Mouse (Mus musculus): ENCODE results near the gene 2410131K14Rik.

2410131K14Rik gene

GRCm38 (mm10) chr5:118261181-118261580 lies 16.2 kb downstream of the 2410131K14Rik start:
- DNase-seq (ENCODE audit: low spot score) = no peak

GRCm38 (mm10) chr5:118262418-118262817 lies 17.4 kb downstream of the 2410131K14Rik start:
- no peak for DNase-seq (ENCODE audit: low spot score)

DNA sequence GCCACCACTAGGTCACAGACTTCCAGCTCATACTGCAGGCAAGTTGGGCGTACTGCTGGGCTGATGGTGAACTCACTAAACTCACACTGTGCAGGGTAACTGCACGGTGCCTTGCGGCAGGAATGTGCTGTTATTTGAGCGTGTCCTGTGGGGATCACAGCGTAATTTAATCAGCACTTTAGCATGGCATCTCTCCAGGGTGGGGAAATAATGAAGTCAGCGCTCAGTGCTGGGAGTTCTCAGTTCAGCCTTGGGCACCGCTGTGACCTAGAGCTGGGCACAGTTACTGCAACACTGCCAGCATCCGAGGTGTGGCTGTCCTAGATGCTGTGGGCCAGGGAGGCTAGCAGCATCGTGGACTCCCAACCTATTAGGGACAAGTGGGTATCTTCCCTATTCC lies 19.3 kb downstream of the 2410131K14Rik start:
- DNase-seq (ENCODE audit: low spot score) = no peak

DNA sequence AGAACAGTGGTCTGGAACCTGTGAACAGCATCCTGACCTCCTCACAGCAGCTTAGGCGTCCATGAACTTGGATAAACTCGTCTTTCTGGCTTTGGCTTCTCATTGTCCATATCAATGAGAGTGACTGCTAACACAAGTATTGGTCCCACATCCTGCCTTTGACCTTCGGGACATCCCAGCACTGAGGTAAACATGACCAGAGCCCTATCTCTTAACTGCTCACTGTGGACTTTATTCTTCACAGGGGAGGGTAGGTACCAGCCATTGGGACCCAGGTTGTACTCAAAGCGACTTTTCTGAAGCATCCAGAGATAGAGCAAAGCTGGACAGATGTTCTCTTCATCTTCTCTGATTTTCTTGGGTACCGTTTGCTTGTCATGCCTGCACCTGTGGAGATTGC lies 20.3 kb downstream of the 2410131K14Rik start:
- no peak for DNase-seq (ENCODE audit: low spot score)

GRCm38 (mm10) chr5:118266309-118266708 lies 21.3 kb downstream of the 2410131K14Rik start:
- no peak for DNase-seq (ENCODE audit: low spot score)

- DNase-seq (ENCODE audit: low spot score) = peak; percentile 29
Observed at GRCm38 (mm10) chr5:118268987-118269386, 24.0 kb downstream of the 2410131K14Rik start.

- DNase-seq (ENCODE audit: low spot score) = no peak
Observed at GRCm38 (mm10) chr5:118271449-118272110, 26.6 kb downstream of the 2410131K14Rik start.

DNA sequence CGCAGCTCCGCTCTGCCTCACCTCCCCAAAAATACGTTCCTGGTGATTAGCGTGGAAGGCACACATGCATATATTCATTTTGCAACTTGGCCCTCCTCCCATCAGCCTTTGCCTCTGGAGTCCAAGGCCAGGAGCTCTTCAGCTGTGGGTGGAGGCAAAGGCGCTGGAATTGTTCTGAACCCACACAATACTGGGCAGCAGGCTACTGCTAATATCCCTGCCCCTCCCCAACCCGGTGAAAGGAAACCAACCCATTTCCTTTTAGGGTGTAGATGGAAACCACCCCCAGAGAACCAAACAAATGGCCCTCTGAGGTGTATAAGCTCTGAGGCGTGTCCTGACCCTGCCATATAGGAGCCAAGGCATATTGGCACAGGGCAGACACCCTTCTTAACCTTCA lies 28.4 kb downstream of the 2410131K14Rik start:
- DNase-seq (ENCODE audit: low spot score) = no peak

DNA sequence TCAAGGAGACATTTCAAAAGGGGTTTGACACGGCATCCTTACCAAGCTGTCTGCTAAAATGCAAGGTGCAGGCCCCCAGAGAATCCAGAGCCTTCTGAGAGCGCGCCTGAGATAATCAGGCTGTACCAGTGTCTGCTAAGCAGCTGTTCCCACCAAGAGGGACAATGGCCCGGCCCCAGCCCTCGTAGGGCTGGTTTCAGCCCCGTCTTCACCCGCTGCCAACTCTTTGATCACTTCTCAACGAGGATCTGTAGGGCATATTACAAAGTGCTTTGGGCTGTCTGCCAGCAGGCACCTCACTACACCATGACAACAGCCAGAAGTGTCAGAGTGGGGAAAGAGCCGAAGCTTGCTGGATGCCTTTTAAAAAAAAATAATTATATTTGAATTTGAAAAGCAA lies 29.5 kb downstream of the 2410131K14Rik start:
- DNase-seq (ENCODE audit: low spot score) = no peak

DNA sequence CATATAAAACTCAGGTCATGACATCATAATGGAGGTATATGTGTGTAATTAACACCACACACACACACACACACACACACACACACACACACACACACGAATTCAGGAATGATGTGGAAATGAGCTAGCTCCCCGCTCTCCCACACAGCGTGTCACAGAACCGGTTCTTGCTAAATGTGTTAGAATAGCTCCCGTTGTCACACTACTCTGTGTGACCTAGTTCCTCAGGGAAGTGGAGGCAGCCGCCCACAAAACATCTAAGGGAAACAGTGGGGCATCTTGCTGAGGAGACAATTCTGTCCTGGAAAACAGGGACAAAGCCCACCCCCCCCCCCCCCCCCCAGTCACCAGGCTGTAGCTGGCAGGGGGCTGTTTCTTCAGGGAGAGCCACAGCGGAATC lies 31.3 kb downstream of the 2410131K14Rik start:
- DNase-seq (ENCODE audit: low spot score) = no peak

DNA sequence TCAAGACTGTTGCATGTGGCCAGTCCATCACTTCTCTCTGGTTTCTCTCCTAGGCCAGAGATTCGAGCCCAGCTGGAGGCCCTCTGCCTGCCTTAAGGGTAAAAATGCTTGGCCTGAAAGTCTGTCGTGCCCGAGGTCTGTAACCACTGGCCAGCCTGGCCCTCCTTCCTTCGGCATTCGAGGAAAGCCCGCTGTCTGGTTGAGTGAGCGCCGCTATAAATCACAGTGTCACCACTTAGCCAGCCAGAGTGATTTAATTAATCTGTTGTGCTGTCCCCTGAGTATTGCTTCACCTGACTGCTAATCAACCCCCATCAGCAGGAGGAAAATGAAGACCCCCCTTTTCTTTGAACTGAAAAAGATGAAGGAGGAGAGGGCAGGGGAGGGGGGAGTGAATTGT lies 31.7 kb downstream of the 2410131K14Rik start:
- DNase-seq (ENCODE audit: low spot score) = no peak

DNA sequence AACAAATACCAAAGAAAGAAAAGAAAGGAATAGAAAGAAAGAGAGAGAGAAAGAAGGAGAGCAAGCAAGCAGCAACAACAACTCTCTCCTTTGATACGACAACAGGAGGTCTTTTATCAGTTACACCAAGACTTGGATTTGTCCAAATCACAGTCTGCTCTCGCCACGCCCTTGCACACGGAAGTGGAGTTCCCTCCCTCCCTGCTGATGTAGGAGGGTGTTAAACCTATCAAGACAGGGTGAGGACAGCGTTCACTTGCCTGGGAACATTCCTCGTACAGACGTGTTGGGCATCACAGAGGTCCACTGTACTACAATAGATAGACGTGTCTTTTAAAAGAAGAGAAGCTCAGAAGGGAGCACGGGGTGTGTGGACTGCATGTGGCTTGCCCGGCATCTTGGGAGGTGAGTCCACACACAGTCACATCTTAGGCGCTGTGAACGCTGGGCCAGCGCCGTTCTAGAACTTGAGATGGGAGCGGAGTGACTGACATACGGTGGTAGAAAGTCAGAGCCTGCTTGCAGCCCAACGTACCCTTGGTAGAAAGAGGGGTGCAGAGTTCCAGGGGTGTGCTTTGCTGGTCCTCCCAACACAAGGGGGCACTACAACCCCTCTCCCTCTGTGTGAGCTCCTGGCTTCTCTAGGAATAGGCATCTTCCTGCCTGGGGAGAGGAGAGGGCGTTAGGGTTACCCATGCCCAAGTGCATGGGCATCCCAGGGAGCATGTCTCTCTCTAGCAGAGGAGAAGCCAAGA lies 32.9 kb downstream of the 2410131K14Rik start:
- no peak for DNase-seq (ENCODE audit: low spot score)

GRCm38 (mm10) chr5:118291453-118291852 lies 46.4 kb downstream of the 2410131K14Rik start:
- no peak for DNase-seq (ENCODE audit: low spot score)

DNA sequence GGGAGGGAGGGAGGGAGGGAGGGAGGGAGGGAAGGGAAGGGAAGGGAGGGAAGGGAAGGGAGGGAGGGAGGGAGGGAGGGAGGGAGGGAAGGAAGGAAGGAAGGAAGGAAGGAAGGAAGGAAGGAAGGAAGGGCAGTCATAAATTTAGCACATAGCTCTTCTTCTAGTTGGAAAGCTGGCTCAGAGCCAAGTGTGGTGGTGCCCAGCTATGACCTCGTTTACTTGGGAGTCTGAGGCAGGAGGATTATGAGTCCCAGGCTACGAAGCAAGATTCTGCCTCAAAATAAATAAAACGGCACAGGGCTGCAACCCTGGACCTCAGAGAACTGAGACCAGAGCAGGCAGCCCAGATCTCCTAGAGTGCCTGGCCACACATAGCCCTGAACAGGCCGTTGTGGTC lies 47.4 kb downstream of the 2410131K14Rik start:
- DNase-seq (ENCODE audit: low spot score) = no peak

- no peak for DNase-seq (ENCODE audit: low spot score)
Observed at GRCm38 (mm10) chr5:118294086-118294864, 49.2 kb downstream of the 2410131K14Rik start.

GRCm38 (mm10) chr5:118294865-118295258 lies 49.8 kb downstream of the 2410131K14Rik start:
- DNase-seq (ENCODE audit: low spot score) = no peak

- no peak for DNase-seq (ENCODE audit: low spot score)
Observed at GRCm38 (mm10) chr5:118297338-118297746, 52.3 kb downstream of the 2410131K14Rik start.

DNA sequence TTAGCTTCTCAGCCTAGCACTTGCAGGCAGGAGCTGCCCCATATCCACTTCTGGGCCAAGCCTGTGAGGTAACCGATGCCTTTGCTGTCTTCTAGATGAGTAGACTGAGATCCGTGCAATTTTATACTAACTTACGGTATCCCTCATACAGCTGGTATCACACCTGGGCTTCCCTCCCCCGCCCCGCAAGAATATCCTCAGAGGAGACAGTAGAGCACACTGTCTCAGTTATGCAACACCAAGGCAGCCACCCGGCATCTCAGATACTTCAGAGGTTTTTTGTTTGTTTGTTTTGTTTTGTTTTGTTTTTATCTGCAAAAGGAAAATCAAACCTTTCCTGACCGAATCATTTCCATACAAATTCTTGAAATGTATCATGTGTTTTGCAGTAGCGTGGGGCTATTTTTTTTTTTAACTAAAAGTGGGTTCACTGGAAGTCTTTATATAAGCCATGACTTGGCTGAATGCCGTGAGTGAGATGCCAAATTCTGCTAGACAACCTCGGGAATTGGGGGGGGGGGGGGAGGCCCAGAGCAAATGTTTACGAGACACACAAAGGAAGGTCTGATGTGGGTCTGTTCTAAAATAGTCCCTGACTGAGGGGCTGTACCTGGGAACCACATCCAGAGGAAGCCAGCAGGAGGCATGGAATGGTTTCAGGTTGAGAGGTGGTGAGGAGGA lies 54.8 kb downstream of the 2410131K14Rik start:
- DNase-seq (ENCODE audit: low spot score) = no peak

DNA sequence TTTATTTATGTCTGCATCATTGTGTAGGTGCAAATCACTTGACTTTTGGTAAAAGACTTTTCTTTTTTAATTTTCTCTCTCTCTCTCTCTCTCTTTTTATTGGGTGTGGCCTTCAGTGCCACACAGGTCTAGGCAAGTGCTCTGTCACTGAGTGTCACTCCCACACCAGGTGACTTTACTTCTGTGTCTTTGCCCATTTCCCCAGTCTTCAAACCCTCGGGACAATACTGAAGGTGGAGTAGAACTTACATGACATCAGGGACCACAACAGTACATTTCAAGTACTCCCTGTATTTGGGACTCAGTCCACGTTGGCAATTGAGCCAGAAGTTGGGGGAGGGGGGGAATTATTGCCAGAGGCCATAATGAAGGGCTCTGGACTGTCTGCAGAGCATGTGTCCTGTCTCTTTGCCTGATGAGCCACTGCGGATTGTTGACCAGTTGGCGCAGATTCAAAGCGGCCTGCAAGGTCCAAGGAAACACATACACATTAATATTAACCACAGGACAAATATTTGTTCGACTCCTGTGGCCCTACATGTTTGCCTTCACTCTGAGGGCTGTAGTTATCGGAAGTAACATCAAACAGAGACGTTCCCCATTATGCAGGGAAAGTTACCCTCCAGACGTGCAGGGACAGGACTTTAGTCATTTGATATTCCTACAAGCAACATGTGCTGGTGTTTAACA lies 57.6 kb downstream of the 2410131K14Rik start:
- no peak for DNase-seq (ENCODE audit: low spot score)

GRCm38 (mm10) chr5:118304970-118305618 lies 60.1 kb downstream of the 2410131K14Rik start:
- DNase-seq (ENCODE audit: low spot score) = no peak

GRCm38 (mm10) chr5:118310389-118310788 lies 65.4 kb downstream of the 2410131K14Rik start:
- DNase-seq (ENCODE audit: low spot score) = no peak
